In genomic region chr2:120972964-120973363, GRCm38 (mm10) we compare ENCODE assay signal across 9 mouse cellular contexts. TPM values are rescaled to one million over a fixed set of nuclear protein-coding genes. Genes with fewer than 3 reads are reported as not detected.
DNase-seq lines count a peak whose midpoint lies in the region; ATAC-seq and TF ChIP-seq lines count a peak whose summit lies in the region.
"Had no signal": no experiment of that assay in that cellular context is flagged by ENCODE, and none has a peak within 500 bp of the region (broad histone marks: within the 10 kb centered on the region; RNA-seq: fewer than 3 reads in every experiment).

No protein-coding gene starts in this region.

- TF ChIP-seq POLR2A in cerebellum, adult 2 months (IDR thresholded peaks at IDR 0.05; ENCODE audit: borderline replicate concordance, insufficient read depth, low read length), result no peak
- no peak for TF ChIP-seq POLR2A in lung, adult 2 months (IDR thresholded peaks at IDR 0.05; ENCODE audit: borderline replicate concordance, extremely low read depth, low read depth, low read length)

- H3K9ac ChIP-seq in intestine, embryonic 16.5 days (ENCODE audit: low read depth, low read length), result no peak overlapping the region
- peak overlapping the region; percentile 21; the same call in 1 of the 2 replicates for H3K9ac ChIP-seq in liver, embryonic 15.5 days
- H3K9ac ChIP-seq: hindbrain, embryonic 13.5 days had no signal

- H3K27me3 ChIP-seq in cerebellum, adult 2 months (ENCODE audit: control insufficient read depth, insufficient read depth, low read length), result no peaks in the 10 kb centered on the region
- H3K27me3 ChIP-seq in intestine, embryonic 16.5 days (replicated peaks; ENCODE audit: control insufficient read depth, insufficient read depth, low read length), result 0 out of 2 replicates have a peak, but pooled peaks cover 2% of the 10 kb centered on the region
- H3K27me3 ChIP-seq in liver, embryonic 15.5 days, result no peaks in the 10 kb centered on the region

- no peak for ATAC-seq in intestine, embryonic 16.5 days
- no peak for ATAC-seq in liver, embryonic 15.5 days (ENCODE audit: insufficient read depth)

- H3K4me1 ChIP-seq in cerebellum, adult 2 months (ENCODE audit: control insufficient read depth, insufficient read depth, low read length), result no peaks in the 10 kb centered on the region; the same call in 1 of the 2 replicates
- H3K4me1 ChIP-seq in lung, adult 2 months (ENCODE audit: control insufficient read depth, insufficient read depth, low read length), result peaks cover 4% of the 10 kb centered on the region; the same call in 1 of the 2 replicates
- H3K4me1 ChIP-seq in intestine, embryonic 16.5 days (ENCODE audit: control insufficient read depth, insufficient read depth, low read length), result peaks cover 7% of the 10 kb centered on the region; the same call in 1 of the 2 replicates
- peaks cover 58% of the 10 kb centered on the region for H3K4me1 ChIP-seq in liver, embryonic 15.5 days (replicated peaks)

- no peaks in the 10 kb centered on the region for H3K36me3 ChIP-seq in intestine, embryonic 16.5 days (ENCODE audit: control insufficient read depth, insufficient read depth, low read length)
- no peaks in the 10 kb centered on the region for H3K36me3 ChIP-seq in liver, embryonic 15.5 days (replicated peaks)
- H3K36me3 ChIP-seq: hindbrain, embryonic 13.5 days had no signal

- DNase-seq in cerebellum, adult 2 months, result peak in 1 of 2 experiments; percentile 29
- no peak for DNase-seq in cerebellum, adult 18-20 months
- peak; percentile 16 for DNase-seq in lung, postnatal 25 days (ENCODE audit: low spot score)
- DNase-seq in lung, adult 2 months, result no peak
- DNase-seq in frontal cortex, postnatal 25 days (ENCODE audit: low spot score in 2 of 2), result no peak
- DNase-seq in gastrocnemius, adult 8-10 months (ENCODE audit: low spot score in 2 of 2), result no peak

- 0 out of 2 replicates have a peak overlapping the region, but pooled peaks have one; percentile 16 for H3K4me2 ChIP-seq in intestine, embryonic 16.5 days (ENCODE audit: low read depth, low read length)
- H3K4me2 ChIP-seq in liver, embryonic 15.5 days, result peak overlapping the region; percentile 63
- H3K4me2 ChIP-seq: hindbrain, embryonic 13.5 days had no signal

- WGBS in cerebellum, adult 2 months, result 21% methylated on average over 5 of the region's 5 CpGs
- 21% methylated on average over 5 of the region's 5 CpGs for WGBS in lung, adult 2 months
- WGBS in intestine, embryonic 16.5 days, result 19% methylated on average over 5 of the region's 5 CpGs
- WGBS in liver, embryonic 15.5 days (ENCODE audit: insufficient replicate concordance), result 18% methylated on average over 5 of the region's 5 CpGs

- H3K9me3 ChIP-seq in intestine, embryonic 16.5 days (ENCODE audit: control insufficient read depth, low read length), result no peaks in the 10 kb centered on the region
- no peaks in the 10 kb centered on the region for H3K9me3 ChIP-seq in liver, embryonic 15.5 days (replicated peaks)
- H3K9me3 ChIP-seq: hindbrain, embryonic 13.5 days had no signal

- no peak overlapping the region for H3K27ac ChIP-seq in cerebellum, adult 2 months (ENCODE audit: insufficient read depth, low read length)
- no peak overlapping the region for H3K27ac ChIP-seq in intestine, embryonic 16.5 days (ENCODE audit: low read length)
- peak overlapping the region; percentile 41 for H3K27ac ChIP-seq in liver, embryonic 15.5 days (replicated peaks)
- H3K27ac ChIP-seq: hindbrain, embryonic 13.5 days had no signal

- no peak overlapping the region for H3K4me3 ChIP-seq in cerebellum, adult 2 months (replicated peaks; ENCODE audit: insufficient read depth, low read depth, low read length)
- no peak overlapping the region for H3K4me3 ChIP-seq in lung, adult 2 months (replicated peaks; ENCODE audit: extremely low read depth, low read depth, low read length)
- H3K4me3 ChIP-seq in intestine, embryonic 16.5 days (ENCODE audit: low read length), result no peak overlapping the region
- H3K4me3 ChIP-seq in liver, embryonic 15.5 days (replicated peaks), result peak overlapping the region; percentile 36
- H3K4me3 ChIP-seq: hindbrain, embryonic 13.5 days had no signal

- peak; percentile 30; the same call in 1 of the 2 replicates for TF ChIP-seq CTCF in cerebellum, adult 2 months (IDR thresholded peaks at IDR 0.05; ENCODE audit: borderline replicate concordance, insufficient read depth, low read depth, low read length)
- TF ChIP-seq CTCF in lung, adult 2 months (IDR thresholded peaks at IDR 0.05; ENCODE audit: insufficient read depth, low read length), result no peak

RNA-seq across cellular contexts. Expression of gene Ubr1, which starts 2.4 kb away (rescaled TPM):
- polyA plus RNA-seq in cerebellum, adult 2 months (2012; rRNA removed), result 24.2 and 32.4 TPM in 2 replicates
- polyA plus RNA-seq in lung, adult 2 months (2012; rRNA removed), result 47.9 and 49.1 TPM in 2 replicates
- 15.4 and 16.2 TPM in 2 replicates for polyA plus RNA-seq in intestine, embryonic 16.5 days (2015; fragmentation: Nextera tagmentation; extraction: Ambion mirVana)
- 10.8 and 11.9 TPM in 2 replicates for polyA plus RNA-seq in liver, embryonic 15.5 days (2015; fragmentation: Nextera tagmentation; extraction: Ambion mirVana)
- total RNA-seq in gastrocnemius, adult 8-10 months (2022), result 10 to 100 TPM; 27.4 to 31.5 (median 29.6) TPM

RNA-seq across cellular contexts. Expression of gene Tmem62, which starts 3.9 kb away (rescaled TPM):
- polyA plus RNA-seq in cerebellum, adult 2 months (2012; rRNA removed), result 68.0 and 73.6 TPM in 2 replicates
- 10.0 and 12.5 TPM in 2 replicates for polyA plus RNA-seq in lung, adult 2 months (2012; rRNA removed)
- 4.1 and 4.3 TPM in 2 replicates for polyA plus RNA-seq in intestine, embryonic 16.5 days (2015; fragmentation: Nextera tagmentation; extraction: Ambion mirVana)
- polyA plus RNA-seq in liver, embryonic 15.5 days (2015; fragmentation: Nextera tagmentation; extraction: Ambion mirVana), result 2.2 and 2.6 TPM in 2 replicates
- total RNA-seq in gastrocnemius, adult 8-10 months (2022), result 1 to 10 TPM; 2.9 to 4.0 (median 3.2) TPM

RNA-seq across cellular contexts. Expression of gene Ccndbp1, which starts 35.2 kb away (rescaled TPM):
- polyA plus RNA-seq in cerebellum, adult 2 months (2012; rRNA removed), result 155 and 179 TPM in 2 replicates
- 20.9 and 28.5 TPM in 2 replicates for polyA plus RNA-seq in lung, adult 2 months (2012; rRNA removed)
- 34.5 and 34.6 TPM in 2 replicates for polyA plus RNA-seq in intestine, embryonic 16.5 days (2015; fragmentation: Nextera tagmentation; extraction: Ambion mirVana)
- 51.1 and 52.6 TPM in 2 replicates for polyA plus RNA-seq in liver, embryonic 15.5 days (2015; fragmentation: Nextera tagmentation; extraction: Ambion mirVana)
- total RNA-seq in gastrocnemius, adult 8-10 months (2022), result 10 to 100 TPM; 26.9 to 41.5 (median 37.5) TPM
